Mouse (Mus musculus): ENCODE results near the gene Dcdc2a. TPM values are rescaled to one million over a fixed set of nuclear protein-coding genes. Genes with fewer than 3 reads are reported as not detected.

Dcdc2a gene
- polyA plus RNA-seq, 1 experiment from 2014 or later: 1.3 TPM

GRCm38 (mm10) chr13:25257608-25258007, 201.8 kb downstream of the Dcdc2a start:
- Histone ChIP-seq H3K9me3 (no peaks in the 10 kb centered on the region), H3K4me1 (peaks cover 16% of the 10 kb centered on the region), H3K4me3 (no peak overlapping the region), H3K36me3 (no peaks in the 10 kb centered on the region), H3K27ac (no peak overlapping the region), H3K9ac (no peak overlapping the region), H3K27me3 (no peaks in the 10 kb centered on the region), H3K4me2 (no peak overlapping the region)
- ATAC-seq (ENCODE audit: insufficient number of reproducible peaks, insufficient read depth, low FRiP score, low TSS enrichment, low read depth): no peak
- WGBS: 87% methylated on average over 6 of the region's 6 CpGs

Other genes with a start within 250 kb of the Dcdc2a start
- gene Acot13, start 224.5 kb upstream of the Dcdc2a start, polyA plus RNA-seq (2015; fragmentation: Nextera tagmentation; extraction: Ambion mirVana): 72.1 and 73.8 TPM in 2 replicates
- gene Tdp2, start 224.3 kb upstream of the Dcdc2a start, polyA plus RNA-seq (2015; fragmentation: Nextera tagmentation; extraction: Ambion mirVana): 58.8 and 59.2 TPM in 2 replicates
- gene D130043K22Rik, start 210.9 kb upstream of the Dcdc2a start, polyA plus RNA-seq (2015; fragmentation: Nextera tagmentation; extraction: Ambion mirVana): 0.22 and 0.87 TPM in 2 replicates
- 6.7 and 6.9 TPM in 2 replicates for gene Aldh5a1, start 118.3 kb upstream of the Dcdc2a start, polyA plus RNA-seq (2015; fragmentation: Nextera tagmentation; extraction: Ambion mirVana)
- gene Gpld1, start 112.9 kb upstream of the Dcdc2a start, polyA plus RNA-seq (2015; fragmentation: Nextera tagmentation; extraction: Ambion mirVana): 0.79 and 3.3 TPM in 2 replicates
- gene Mrs2, start 35.6 kb upstream of the Dcdc2a start, polyA plus RNA-seq (2015; fragmentation: Nextera tagmentation; extraction: Ambion mirVana): 14.0 and 15.1 TPM in 2 replicates
- gene Nrsn1, start 214.5 kb downstream of the Dcdc2a start, polyA plus RNA-seq (2015; fragmentation: Nextera tagmentation; extraction: Ambion mirVana): 0.81 and 1.5 TPM in 2 replicates

All from embryonic facial prominence, embryonic 13.5 days (tissue).